Mouse (Mus musculus) kidney, postnatal 36 days (tissue): Measurements from ENCODE around the gene Cnn2.
"Not testable (repeated sequence)": the region's sequence is repeated elsewhere in the genome, so short reads cannot be mapped to it uniquely, and the experiment has no call there.

Experiments used
- DNase-seq, 2 experiments: peaks; one replicate each; pipeline ENCODE4 v3.0.0; 2021 to 2022; ENCODE audit warnings: mixed read lengths in 2 of 2

Gene Cnn2

GRCm38 (mm10) chr10:80045364-80045763 lies 57.0 kb downstream of the Cnn2 start:
- not testable (repeated sequence) for DNase-seq
